Mouse (Mus musculus) macrophage (primary cell): Measurements from ENCODE around the gene Gsta3. TPM values are rescaled to one million over a fixed set of nuclear protein-coding genes. Genes with fewer than 3 reads are reported as not detected.
"Not testable (repeated sequence)": the region's sequence is repeated elsewhere in the genome, so short reads cannot be mapped to it uniquely, and the experiment has no call there.

ENCODE experiments used
- H3K27ac ChIP-seq: fragments of 350-480 bp; formaldehyde crosslinking; 2 replicates; pipeline ENCODE4 v1.9.0; 2021
- H3K36me3 ChIP-seq: fragments of 350-480 bp; formaldehyde crosslinking; 2 replicates; pipeline ENCODE4 v1.9.0; 2021; ENCODE audit errors: inconsistent target
- H3K4me3 ChIP-seq: fragments of 350-480 bp; formaldehyde crosslinking; 2 replicates; pipeline ENCODE4 v1.9.0; 2021; ENCODE audit errors: inconsistent target
- H3K79me2 ChIP-seq: fragments of 350-480 bp; formaldehyde crosslinking; 2 replicates; pipeline ENCODE4 v1.9.0; 2021; ENCODE audit errors: inconsistent target
- WGBS: methylation state at CpG from one replicate; pipeline ENCODE4 v1.1.7; 2026; ENCODE audit warnings: inconsistent platforms; ENCODE audit not compliant: missing documents; 5-methylcytosine and 5-hydroxymethylcytosine counted together
- polyA plus RNA-seq: library from polyadenylated mRNA; stranded (reverse); fragments of 250-400 nt; gene quantifications from 3 replicates; pipeline ENCODE4 v1.2.4, GENCODE M21; 2018; ENCODE audit warnings: inconsistent platforms

Gsta3 gene
- polyA plus RNA-seq, 1 experiment from 2014 or later = 0.49 TPM

GRCm38 (mm10) chr1:21244290-21244960, 4.0 kb downstream of the Gsta3 start:
- H3K36me3 ChIP-seq = no peaks in the 10 kb centered on the region
- no peak overlapping the region for H3K27ac ChIP-seq
- no peaks in the 10 kb centered on the region for H3K79me2 ChIP-seq
- 76% methylated on average over 4 of the region's 4 CpGs for WGBS
- H3K4me3 ChIP-seq = no peak overlapping the region

- Histone ChIP-seq H3K79me2 (no peaks in the 10 kb centered on the region), H3K27ac (no peak overlapping the region), H3K36me3 (no peaks in the 10 kb centered on the region), H3K4me3 (no peak overlapping the region)
- WGBS = 92% methylated on average over 3 of the region's 3 CpGs
These were observed 5.7 kb downstream of the Gsta3 start for GRCm38 (mm10) chr1:21246136-21246535.

- Histone ChIP-seq H3K4me3 (no peak overlapping the region), H3K36me3 (no peaks in the 10 kb centered on the region), H3K79me2 (no peaks in the 10 kb centered on the region), H3K27ac (no peak overlapping the region)
These were observed 7.5 kb downstream of the Gsta3 start for GRCm38 (mm10) chr1:21247896-21248295.

GRCm38 (mm10) chr1:21248560-21249390, 8.4 kb downstream of the Gsta3 start:
- Histone ChIP-seq H3K36me3 (no peaks in the 10 kb centered on the region), H3K79me2 (no peaks in the 10 kb centered on the region), H3K27ac (no peak overlapping the region), H3K4me3 (no peak overlapping the region)
- WGBS = 86% methylated on average over 9 of the region's 9 CpGs

- no peaks in the 10 kb centered on the region for H3K36me3 ChIP-seq
- no peak overlapping the region for H3K27ac ChIP-seq
- no peaks in the 10 kb centered on the region for H3K79me2 ChIP-seq
- no peak overlapping the region for H3K4me3 ChIP-seq
- 95% methylated on average over 2 of the region's 6 CpGs for WGBS
These were observed 11.3 kb downstream of the Gsta3 start for GRCm38 (mm10) chr1:21251661-21252060.

GRCm38 (mm10) chr1:21252566-21253302, 12.3 kb downstream of the Gsta3 start:
- H3K27ac ChIP-seq = no peak overlapping the region
- H3K4me3 ChIP-seq = no peak overlapping the region
- WGBS = 93% methylated on average over 10 of the region's 10 CpGs
- H3K36me3 ChIP-seq = no peaks in the 10 kb centered on the region
- no peaks in the 10 kb centered on the region for H3K79me2 ChIP-seq

GRCm38 (mm10) chr1:21253303-21253650, 12.9 kb downstream of the Gsta3 start:
- Histone ChIP-seq H3K27ac (no peak overlapping the region), H3K36me3 (no peaks in the 10 kb centered on the region), H3K4me3 (no peak overlapping the region), H3K79me2 (no peaks in the 10 kb centered on the region)
- 75% methylated on average over 1 of the region's 1 CpGs for WGBS

GRCm38 (mm10) chr1:21253856-21254255, 13.5 kb downstream of the Gsta3 start:
- Histone ChIP-seq H3K27ac (no peak overlapping the region), H3K4me3 (no peak overlapping the region), H3K79me2 (no peaks in the 10 kb centered on the region), H3K36me3 (no peaks in the 10 kb centered on the region)
- WGBS = 79% methylated on average over 4 of the region's 4 CpGs

- H3K27ac ChIP-seq = no peak overlapping the region
- H3K4me3 ChIP-seq = no peak overlapping the region
- no peaks in the 10 kb centered on the region for H3K79me2 ChIP-seq
- 90% methylated on average over 7 of the region's 7 CpGs for WGBS
- H3K36me3 ChIP-seq = no peaks in the 10 kb centered on the region
These were observed 15.4 kb downstream of the Gsta3 start for GRCm38 (mm10) chr1:21255625-21256345.

GRCm38 (mm10) chr1:21256391-21256790, 16.0 kb downstream of the Gsta3 start:
- WGBS = 66% methylated on average over 3 of the region's 3 CpGs
- H3K36me3 ChIP-seq = no peaks in the 10 kb centered on the region
- no peak overlapping the region for H3K4me3 ChIP-seq
- no peak overlapping the region for H3K27ac ChIP-seq
- no peaks in the 10 kb centered on the region for H3K79me2 ChIP-seq

- Histone ChIP-seq H3K36me3 (no peaks in the 10 kb centered on the region), H3K27ac (no peak overlapping the region), H3K4me3 (no peak overlapping the region), H3K79me2 (no peaks in the 10 kb centered on the region)
- WGBS = 90% methylated on average over 4 of the region's 5 CpGs
These were observed 16.5 kb downstream of the Gsta3 start for GRCm38 (mm10) chr1:21256871-21257270.

- H3K36me3 ChIP-seq, H3K4me3 ChIP-seq, H3K27ac ChIP-seq, H3K79me2 ChIP-seq: not testable (repeated sequence)
- WGBS = 95% methylated on average over 8 of the region's 8 CpGs
These were observed 19.6 kb downstream of the Gsta3 start for GRCm38 (mm10) chr1:21259981-21260380.

GRCm38 (mm10) chr1:21262401-21262800, 22.0 kb downstream of the Gsta3 start:
- H3K27ac ChIP-seq = no peak overlapping the region
- H3K79me2 ChIP-seq = no peaks in the 10 kb centered on the region
- H3K4me3 ChIP-seq = no peak overlapping the region
- no peaks in the 10 kb centered on the region for H3K36me3 ChIP-seq
- 84% methylated on average over 5 of the region's 5 CpGs for WGBS

- Histone ChIP-seq H3K79me2 (no peaks in the 10 kb centered on the region), H3K4me3 (no peak overlapping the region), H3K36me3 (no peaks in the 10 kb centered on the region), H3K27ac (no peak overlapping the region)
- WGBS = 87% methylated on average over 4 of the region's 4 CpGs
These were observed 23.6 kb downstream of the Gsta3 start for GRCm38 (mm10) chr1:21263986-21264385.
